Mouse (Mus musculus): Measurements from ENCODE around the gene Ids. TPM values are rescaled to one million over a fixed set of nuclear protein-coding genes. Genes with fewer than 3 reads are reported as not detected.
"Not testable (repeated sequence)": the region's sequence is repeated elsewhere in the genome, so short reads cannot be mapped to it uniquely, and the experiment has no call there.

Ids gene
- 10 to 100 TPM; 15.6 to 16.4 TPM for total RNA-seq (2021)
- long read RNA-seq, experiment 1, full-length matches to known transcripts: 2 of 4 reads
- long read RNA-seq, experiment 1, partial matches to known transcripts: 0 of 4 reads
- long read RNA-seq, experiment 1, other reads (novel, unspliced or antisense): 2 of 4 reads
- long read RNA-seq, experiment 2, partial matches to known transcripts: 1 of 5 reads
- long read RNA-seq, experiment 2, other reads (novel, unspliced or antisense): 4 of 5 reads

DNA sequence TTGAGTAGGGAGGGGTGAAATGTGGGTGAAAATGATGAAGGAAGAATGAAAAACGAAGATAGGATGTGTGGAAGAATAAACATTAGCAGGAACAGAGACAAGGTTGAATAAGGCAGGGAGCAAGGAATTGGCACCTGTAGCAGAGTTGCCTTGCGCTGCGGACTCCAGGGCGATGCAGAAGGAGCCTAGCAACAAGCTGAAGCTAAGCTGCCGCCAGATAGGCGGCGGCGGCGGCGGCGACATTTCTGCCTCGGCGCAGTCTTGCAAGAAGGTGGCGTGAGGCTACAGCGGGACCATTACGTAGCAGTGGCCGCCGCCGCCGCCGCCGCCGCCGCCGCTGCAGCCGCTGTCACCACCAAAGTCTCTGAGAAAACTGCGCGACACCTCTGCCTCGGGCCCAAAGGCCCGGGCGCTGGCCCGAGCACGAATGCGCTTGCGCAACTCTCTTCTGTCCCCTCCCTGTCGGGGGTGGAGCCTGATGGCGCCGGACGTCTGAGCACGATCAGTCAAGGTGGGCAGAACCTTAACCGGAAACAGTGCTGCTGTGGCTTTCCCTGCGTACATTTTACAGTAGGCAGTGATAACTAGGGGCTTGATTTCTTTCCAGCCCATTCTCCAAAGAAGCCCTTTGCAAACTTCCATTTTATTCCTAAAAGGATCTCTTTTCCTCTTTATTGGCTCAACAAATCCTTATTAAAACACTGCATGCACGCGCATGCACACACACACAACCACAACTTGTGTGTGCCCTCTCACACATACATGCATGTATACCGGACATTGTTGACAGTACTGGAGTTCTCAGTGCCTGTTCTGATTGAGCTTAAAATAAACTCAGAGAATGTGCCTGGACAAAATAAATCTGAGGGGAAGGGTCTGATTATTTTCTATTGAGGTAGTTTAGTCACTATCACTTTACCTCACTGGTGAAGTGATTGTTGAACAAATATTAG lies at the start of gene Ids:
Gene Ids (minus strand): TSS at position 424 of the 953 bp plus-strand sequence.
- peak; percentile 79 for DNase-seq

DNA sequence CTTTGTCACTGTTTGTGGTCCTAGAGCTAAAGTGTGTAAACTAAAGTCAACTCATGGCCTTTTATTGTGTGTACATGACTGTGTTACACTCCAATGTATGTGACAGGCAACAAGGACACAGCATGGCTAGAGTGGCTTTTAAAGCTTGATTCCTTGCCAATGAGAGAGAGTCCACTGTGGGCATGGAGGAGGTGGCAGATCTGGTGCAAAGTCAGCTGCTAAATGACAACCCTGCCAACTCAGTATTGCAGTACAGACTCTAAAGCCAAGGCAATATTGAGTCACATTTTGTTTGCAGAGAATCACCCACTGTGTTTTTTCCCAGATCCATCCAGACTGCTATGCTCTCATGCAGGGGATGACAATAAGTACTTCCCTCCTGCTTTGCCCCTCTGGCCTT lies 27.8 kb upstream of the Ids start:
- not testable (repeated sequence) for DNase-seq

DNA sequence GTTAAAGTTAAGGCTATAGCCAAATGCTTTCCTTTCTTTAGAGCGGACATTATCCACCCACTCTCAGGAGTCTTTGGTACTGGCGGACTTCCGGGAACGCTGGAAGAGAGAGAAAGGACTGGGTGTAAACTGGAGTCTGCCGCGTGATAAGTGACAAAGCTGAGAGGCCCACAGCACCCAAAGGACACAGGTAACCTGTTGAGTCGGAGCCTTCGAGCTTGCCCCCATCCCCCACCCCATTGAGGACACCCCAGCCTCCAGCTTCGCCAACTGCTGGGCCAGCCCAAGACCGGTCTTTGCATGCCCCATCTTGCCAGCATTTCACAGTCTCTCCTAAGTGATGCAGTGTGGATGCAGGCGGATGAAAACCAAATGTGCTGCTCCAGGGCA lies 21.1 kb upstream of the Ids start:
- DNase-seq: peak; percentile 5

DNA sequence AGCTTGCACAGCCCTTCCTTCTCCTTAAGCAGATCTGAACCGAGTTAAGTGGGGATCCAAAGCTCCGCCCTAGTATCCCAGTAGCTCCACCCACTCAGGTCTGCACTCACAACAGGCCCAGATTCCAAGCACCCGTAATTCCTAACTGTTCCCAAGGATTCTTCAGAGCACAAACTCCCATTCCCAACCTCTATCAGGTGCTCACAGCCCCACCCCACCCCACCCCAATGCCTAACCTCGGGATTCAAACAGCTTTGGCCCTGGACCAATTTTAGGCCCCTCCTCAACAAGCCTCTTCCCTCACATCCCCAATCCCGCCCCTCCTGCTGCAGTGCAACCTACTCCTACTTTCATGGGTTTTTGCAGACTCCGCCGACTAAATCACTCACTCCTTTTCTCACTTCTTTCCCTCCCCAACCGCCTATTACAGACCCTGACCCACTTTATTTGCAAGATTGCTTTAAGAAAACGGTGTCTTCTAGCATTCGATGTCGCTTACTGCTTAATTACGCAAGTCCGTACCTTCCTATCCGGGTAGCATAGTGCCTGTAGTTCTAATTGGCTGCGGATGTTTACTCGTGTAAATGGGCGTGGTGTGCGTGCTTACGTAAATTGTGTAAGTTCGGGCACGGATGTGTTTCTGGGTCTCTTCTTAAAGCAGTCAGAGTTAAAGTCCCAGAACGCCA lies 20.5 kb upstream of the Ids start, which contains the start of gene 1110012L19Rik:
Gene 1110012L19Rik (plus strand): TSS at position 602 of the 686 bp plus-strand sequence.
- peak; percentile 27 for DNase-seq

DNA sequence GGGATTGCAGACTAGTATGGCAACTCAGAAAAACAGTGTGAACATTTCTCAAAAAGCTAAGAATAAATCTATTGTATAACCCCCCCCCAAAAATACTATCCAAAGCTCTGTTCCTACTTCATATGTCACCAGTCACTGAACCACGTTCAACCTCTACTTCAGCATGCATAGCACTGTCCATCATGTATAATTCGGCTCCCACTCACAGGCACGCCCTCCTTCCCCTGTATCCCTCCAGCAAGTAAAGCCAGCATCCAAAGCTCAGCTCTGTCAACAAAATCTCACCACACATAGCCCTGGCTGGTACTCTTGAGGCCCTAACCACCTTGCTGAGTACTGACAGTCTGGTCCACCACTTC lies 20.0 kb upstream of the Ids start:
- no peak for DNase-seq

DNA sequence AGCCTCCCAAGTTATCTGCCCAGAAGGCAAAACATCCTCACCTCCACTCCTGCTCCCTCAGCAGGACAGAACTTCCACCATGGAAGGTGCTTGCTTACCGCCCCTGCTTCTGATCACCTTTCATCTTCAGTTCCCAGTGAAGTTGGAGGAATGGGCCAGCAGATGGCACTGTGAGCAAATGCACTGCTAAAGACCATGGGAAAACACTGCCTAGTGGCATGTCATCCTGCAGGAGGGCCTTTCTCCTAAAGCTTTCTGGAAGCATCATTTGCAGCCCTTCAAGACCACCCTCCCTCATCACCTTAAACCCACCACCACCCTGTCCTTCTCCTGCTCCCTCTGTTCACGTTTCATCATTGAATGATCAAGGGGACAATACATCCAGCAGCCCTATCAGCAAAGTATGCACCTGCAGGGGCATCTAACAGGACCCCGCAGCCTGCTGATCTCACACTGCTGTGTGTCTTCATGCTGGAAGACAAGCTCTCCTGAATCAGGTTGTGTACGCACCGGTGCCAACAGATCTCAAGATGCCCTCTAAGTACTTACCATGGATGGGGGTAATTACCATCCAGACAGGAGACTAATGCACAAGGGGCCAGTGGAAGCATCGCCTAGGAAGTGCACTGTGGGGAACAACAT lies 9.7 kb upstream of the Ids start:
- DNase-seq: not testable (repeated sequence)

DNA sequence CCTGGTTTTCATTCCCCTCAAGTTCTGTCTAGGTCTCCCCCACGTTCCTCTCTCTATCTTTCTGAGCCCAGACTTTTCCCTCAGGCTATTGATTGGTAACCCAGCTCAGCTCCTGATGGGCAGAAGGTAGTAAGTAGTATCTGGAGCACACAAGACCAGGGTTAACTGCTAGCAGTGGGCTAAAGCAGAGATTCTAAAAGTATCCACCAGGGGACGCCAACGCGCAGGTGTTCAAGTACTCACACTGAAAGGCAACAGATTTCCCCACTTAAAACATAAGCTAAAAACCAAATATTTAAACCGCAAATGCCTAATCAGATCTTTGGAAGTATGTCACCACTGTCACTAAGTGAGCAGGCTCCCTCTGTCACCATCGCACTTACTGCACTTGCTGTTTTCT lies 4.9 kb upstream of the Ids start:
- not testable (repeated sequence) for DNase-seq

DNA sequence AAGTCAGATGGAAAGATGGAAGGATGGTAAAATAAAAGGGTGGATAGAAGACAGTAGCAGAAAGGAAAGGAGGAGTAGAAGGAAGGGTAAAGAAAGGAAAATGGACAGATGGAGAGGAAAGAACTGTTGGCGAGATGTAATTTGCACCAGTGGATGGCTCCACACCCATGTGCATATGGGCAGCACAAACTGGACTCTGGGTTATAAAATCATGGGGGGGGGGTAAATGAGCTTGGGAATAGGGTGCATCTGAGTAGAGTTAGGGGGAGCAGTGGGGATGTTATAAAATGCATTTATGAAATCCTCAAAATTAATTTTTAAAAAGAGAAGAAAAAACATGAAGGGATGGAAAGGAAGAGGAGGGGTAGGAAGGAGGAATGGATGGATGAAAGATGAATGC lies 682 bp downstream of the Ids start:
- DNase-seq: no peak

DNA sequence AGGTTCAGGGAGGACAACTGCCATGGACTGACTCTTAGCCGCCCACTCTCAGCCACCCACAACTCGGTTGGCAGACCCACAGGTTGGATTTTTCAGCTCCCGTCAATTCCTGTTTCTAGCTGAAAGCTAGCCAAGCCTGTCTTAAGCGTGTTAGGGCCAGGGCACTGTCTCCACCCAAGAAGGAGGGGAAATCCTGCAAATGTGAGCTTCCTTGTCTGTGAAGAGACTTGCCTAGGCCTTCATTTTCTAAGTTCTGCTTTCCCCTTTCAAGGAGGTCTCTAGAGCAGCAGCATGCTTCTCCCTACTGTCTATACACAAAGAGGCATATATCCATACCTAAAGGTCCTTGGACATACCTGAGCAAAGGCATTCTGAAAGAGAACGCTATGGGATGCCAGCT lies 1.4 kb downstream of the Ids start:
- DNase-seq: no peak

DNA sequence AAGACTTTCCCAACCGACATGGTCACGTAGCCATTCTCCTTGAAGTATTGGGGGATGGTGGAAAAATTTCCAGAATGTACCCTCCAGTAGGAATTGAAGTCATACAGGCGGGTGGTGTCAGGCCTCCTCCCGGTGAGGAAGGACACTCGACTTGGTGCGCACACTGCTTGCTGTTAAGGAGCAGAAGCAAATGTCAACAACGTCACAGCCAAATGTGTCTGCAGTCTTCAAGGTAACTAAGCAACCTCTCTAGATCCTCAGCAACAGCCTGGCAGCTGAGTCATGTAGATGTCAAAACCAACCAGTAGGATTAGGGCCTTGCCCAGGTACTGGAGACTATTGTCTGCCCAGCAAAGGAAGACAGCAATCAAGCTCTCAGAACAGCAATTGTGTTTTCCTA lies 1.9 kb downstream of the Ids start:
- DNase-seq: no peak

DNA sequence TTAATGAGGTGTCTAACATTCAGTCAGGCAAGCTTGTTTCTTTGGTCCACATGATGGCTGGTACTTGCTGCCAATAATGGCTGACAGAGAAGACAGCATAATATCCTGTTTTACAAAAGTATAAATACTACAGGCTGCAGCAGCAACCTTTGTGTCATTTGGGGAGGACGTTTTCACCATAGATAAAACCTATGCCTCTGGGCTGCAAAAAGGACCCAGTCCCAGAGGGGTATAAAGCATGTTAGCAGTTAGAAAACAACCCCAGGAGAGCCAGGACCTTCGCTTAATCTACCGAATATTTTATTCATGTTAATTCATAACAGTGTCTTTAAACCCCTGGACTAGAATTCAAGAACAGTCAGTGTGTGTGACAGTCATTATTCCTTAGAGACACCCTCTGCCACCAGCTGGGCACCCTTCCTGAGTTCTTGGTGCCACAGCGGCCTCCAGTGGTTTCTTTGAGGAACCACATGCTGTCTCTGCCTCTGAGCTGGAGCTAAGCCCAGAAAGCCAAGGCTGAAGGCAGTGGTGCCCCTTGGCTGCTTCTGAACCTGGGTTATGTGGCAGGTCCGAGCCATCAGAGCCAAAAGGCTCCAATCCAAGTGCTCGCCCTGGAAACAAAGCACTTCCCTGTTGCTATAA lies 34.6 kb downstream of the Ids start:
- peak; percentile 39 for DNase-seq

DNA sequence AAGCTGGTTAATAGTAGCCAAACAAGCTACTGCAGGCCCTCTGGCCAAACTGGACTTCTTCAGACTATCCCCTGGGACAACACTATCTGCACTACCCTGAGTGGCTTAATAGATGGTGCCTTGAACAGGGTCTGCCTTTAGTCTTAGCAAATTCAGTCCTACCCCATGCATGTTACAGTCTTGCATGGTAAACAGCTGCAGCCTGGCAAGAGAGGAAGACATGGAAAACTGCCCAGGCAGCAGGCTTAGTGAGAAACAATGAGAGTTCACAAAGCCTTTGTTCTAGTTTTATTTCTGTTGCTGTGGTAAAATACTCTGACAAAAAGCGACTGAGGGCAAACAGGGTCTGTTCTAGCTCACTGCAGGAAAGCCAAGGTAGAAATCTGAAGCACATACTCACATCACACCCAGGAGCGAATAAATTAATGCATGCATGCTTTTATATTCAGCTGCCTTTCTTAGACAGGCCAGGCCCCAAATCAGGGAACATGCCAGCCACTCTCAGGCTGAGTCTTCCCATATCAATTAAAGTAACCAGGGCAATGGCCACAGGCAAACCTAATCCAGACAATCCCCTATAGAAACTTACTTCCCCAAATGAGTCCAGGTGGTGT lies 36.2 kb downstream of the Ids start:
- no peak for DNase-seq

DNA sequence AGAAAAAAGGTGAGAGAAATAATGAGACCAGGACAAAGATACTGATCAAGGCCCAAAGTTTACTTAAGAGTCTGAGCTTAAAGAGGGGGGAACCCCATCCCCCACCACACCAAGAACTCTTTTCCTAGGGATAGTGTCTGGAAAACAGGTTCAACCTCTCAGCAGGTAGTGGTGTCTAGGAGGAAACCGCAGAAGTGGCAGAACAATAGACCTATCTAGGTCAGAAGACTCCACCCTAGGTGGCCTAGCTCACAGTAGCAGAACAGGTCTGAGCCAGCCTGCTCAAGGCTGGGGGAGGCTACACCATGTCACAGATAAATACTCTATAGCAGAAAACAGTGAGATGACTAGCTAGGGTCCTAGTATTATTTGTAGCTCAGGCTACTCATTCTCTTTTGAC lies 37.2 kb downstream of the Ids start:
- DNase-seq: no peak

DNA sequence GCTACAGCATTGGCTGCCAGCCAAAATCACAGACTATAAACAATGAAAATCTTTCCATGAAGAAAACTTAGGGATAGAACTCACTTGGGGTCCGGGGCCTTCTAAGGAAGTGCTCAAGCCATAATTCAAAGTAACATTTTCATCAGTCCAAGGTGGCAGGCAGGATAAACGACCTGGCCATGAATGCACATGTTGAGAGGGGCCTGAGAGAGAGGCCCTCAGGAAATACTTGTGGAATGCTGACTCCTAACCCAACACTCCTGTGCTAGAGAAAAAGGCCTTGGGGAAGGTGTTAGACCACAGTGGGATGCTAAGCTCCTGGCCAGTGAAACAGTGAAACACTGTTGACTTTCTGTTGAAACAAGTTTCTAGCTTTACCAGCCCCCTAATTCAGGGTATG lies 45.6 kb downstream of the Ids start:
- DNase-seq: no peak

DNA sequence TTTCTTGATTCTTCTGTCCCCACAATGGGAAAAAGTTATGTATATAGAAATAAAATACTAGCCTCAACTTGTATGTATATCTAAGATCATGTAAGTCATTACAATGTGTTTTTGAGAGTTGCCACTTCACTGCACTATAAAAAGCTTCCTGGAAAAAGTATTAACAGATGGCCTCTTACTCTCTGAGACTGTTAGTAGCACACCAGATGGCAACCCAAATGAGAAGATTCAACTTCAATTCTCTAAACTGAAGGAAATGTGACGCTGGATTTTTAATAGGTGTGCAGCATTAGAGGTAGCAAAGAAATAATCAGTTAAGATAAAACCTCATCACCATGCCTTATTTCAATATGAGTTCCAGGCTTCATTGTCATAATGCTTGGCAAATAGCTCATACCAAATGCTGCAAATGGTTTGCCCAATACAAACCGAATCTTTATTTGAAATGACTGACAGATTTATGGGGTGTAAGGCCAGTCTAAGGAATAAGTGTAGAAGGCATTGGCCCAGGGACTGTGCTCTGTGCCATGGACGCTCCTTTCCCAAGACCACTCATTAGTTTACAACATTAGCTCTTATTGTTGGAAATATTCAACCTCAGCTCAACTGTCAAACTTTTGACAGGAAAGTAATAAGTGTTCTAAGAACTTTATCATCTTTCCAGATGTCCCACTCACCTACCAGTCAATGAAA lies 49.8 kb downstream of the Ids start:
- no peak for DNase-seq

Other genes with a start within 250 kb of the Ids start
- gene 1110012L19Rik, start 20.8 kb upstream of the Ids start, total RNA-seq (2021): 10 to 100 TPM; 12.2 to 14.1 TPM
- gene Tmem185a, start 112.1 kb upstream of the Ids start, total RNA-seq (2021): 10 to 100 TPM; 28.3 to 32.5 TPM

Measured in gastrocnemius, postnatal 10 days (tissue).